Mouse (Mus musculus) CH12.LX (cell line): ENCODE results near the gene Slc2a5. TPM values are rescaled to one million over a fixed set of nuclear protein-coding genes. Genes with fewer than 3 reads are reported as not detected.

ENCODE experiments used
- DNase-seq: peaks from one replicate; pipeline ENCODE4 v3.0.0-alpha.2; 2013; ENCODE audit errors: extremely low read depth
- H3K27ac ChIP-seq: 2 replicates; pipeline ENCODE4 v1.5.1; 2012; ENCODE audit warnings: low read depth, mild to moderate bottlenecking, control low read depth, moderate library complexity; ENCODE audit not compliant: insufficient read depth
- H3K27me3 ChIP-seq: replicated peaks from 2 replicates; pipeline ENCODE3; 2012; ENCODE audit warnings: inconsistent platforms
- H3K36me3 ChIP-seq, 2 experiments: replicated peaks in 1 of 2; 2 replicates each; pipeline versions ENCODE3 to v1.6.1; 2012; ENCODE audit warnings: inconsistent platforms in 1 of 2, low read length in 1 of 2, mild to moderate bottlenecking in 1 of 2, mixed read lengths in 1 of 2, moderate library complexity in 1 of 2; ENCODE audit not compliant: control insufficient read depth in 1 of 2, insufficient read depth in 1 of 2
- H3K4me1 ChIP-seq, 2 experiments: 2 replicates each; pipeline ENCODE4 v1.6.1; 2012; ENCODE audit warnings: inconsistent platforms in 1 of 2, moderate library complexity in 1 of 2; ENCODE audit not compliant: insufficient read depth in 2 of 2, control insufficient read depth in 1 of 2
- H3K4me2 ChIP-seq: 2 replicates; pipeline ENCODE4 v1.6.1; 2012; ENCODE audit warnings: low read depth, mild to moderate bottlenecking, control low read depth; ENCODE audit not compliant: poor library complexity, insufficient read depth, severe bottlenecking
- H3K4me3 ChIP-seq, 3 experiments: fragments of 150-350 bp in 1 of 3; sonication (generic) in 1 of 3; replicated peaks in 1 of 3; 2 replicates each; pipeline versions ENCODE3 to v1.5.1; 2011 to 2012; ENCODE audit warnings: low read depth in 2 of 3, low read length in 2 of 3, mild to moderate bottlenecking in 2 of 3, moderate library complexity in 2 of 3, control low read depth in 1 of 3, improper control_type of control experiment in 1 of 3, inconsistent platforms in 1 of 3, mixed read lengths in 1 of 3; ENCODE audit not compliant: poor library complexity in 1 of 3
- H3K79me2 ChIP-seq: replicated peaks from 2 replicates; pipeline ENCODE4 v1.6.1; 2012; ENCODE audit warnings: mild to moderate bottlenecking, moderate library complexity; ENCODE audit not compliant: control insufficient read depth, poor library complexity, insufficient read depth, severe bottlenecking; ENCODE audit errors: extremely low read depth
- H3K9ac ChIP-seq: 2 replicates; pipeline ENCODE4 v1.6.1; 2012; ENCODE audit warnings: low read depth, mild to moderate bottlenecking, control low read depth, moderate library complexity; ENCODE audit not compliant: insufficient read depth
- H3K9me3 ChIP-seq: replicated peaks from 2 replicates; pipeline ENCODE3; 2012; ENCODE audit warnings: low read length, inconsistent platforms, mixed read lengths
- BHLHE40 ChIP-seq: IDR thresholded peaks from 2 replicates; pipeline ENCODE4 v1.6.1; 2011; ENCODE audit warnings: mild to moderate bottlenecking, low read depth, low read length, improper control_type of control experiment
- CHD2 ChIP-seq: IDR thresholded peaks from 2 replicates; pipeline ENCODE4 v1.6.1; 2011; ENCODE audit warnings: low read length, improper control_type of control experiment
- ELF1 ChIP-seq: IDR thresholded peaks from 2 replicates; pipeline ENCODE4 v1.6.1; 2014; ENCODE audit warnings: low read depth, mild to moderate bottlenecking, inconsistent platforms, low read length, improper control_type of control experiment
- ETS1 ChIP-seq: conservative IDR thresholded peaks from 2 replicates; pipeline ENCODE4 v1.6.1; 2012; ENCODE audit warnings: low read depth, mild to moderate bottlenecking, inconsistent platforms, low read length, improper control_type of control experiment, moderate library complexity
- IRF4 ChIP-seq: IDR thresholded peaks from 2 replicates; pipeline ENCODE4 v1.6.1; 2014; ENCODE audit warnings: low read depth, mild to moderate bottlenecking, inconsistent platforms, low read length, improper control_type of control experiment
- KAT2A ChIP-seq: IDR thresholded peaks from 2 replicates; pipeline ENCODE4 v1.6.1; 2012; ENCODE audit warnings: low read length, improper control_type of control experiment, inconsistent platforms; ENCODE audit not compliant: insufficient replicate concordance
- MAX ChIP-seq: IDR thresholded peaks from 2 replicates; pipeline ENCODE4 v1.6.1; 2011; ENCODE audit warnings: low read length, improper control_type of control experiment
- MXI1 ChIP-seq: IDR thresholded peaks from 2 replicates; pipeline ENCODE4 v1.6.1; 2011; ENCODE audit warnings: mild to moderate bottlenecking, low read depth, low read length, improper control_type of control experiment
- NELFE ChIP-seq: IDR thresholded peaks from 2 replicates; pipeline ENCODE4 v1.6.1; 2011; ENCODE audit warnings: low read depth, low read length, improper control_type of control experiment
- NRF1 ChIP-seq: IDR thresholded peaks from 2 replicates; pipeline ENCODE4 v1.6.1; 2014; ENCODE audit warnings: low read depth, mild to moderate bottlenecking, inconsistent platforms, low read length, improper control_type of control experiment, moderate library complexity
- POLR2AphosphoS2 ChIP-seq: IDR thresholded peaks from 2 replicates; pipeline ENCODE4 v1.6.1; 2011; ENCODE audit warnings: low read depth, low read length, improper control_type of control experiment
- RAD21 ChIP-seq: IDR thresholded peaks from 2 replicates; pipeline ENCODE4 v1.6.1; 2011; ENCODE audit warnings: low read depth, mild to moderate bottlenecking, low read length, improper control_type of control experiment, moderate library complexity
- RCOR1 ChIP-seq: conservative IDR thresholded peaks from 2 replicates; pipeline ENCODE4 v1.6.1; 2012; ENCODE audit warnings: low read depth, mild to moderate bottlenecking, inconsistent platforms, low read length, improper control_type of control experiment
- SIN3A ChIP-seq: IDR thresholded peaks from 2 replicates; pipeline ENCODE4 v1.6.1; 2012; ENCODE audit warnings: low read length, improper control_type of control experiment, inconsistent platforms
- TCF12 ChIP-seq: IDR thresholded peaks from 2 replicates; pipeline ENCODE4 v1.6.1; 2014; ENCODE audit warnings: low read depth, mild to moderate bottlenecking, inconsistent platforms, low read length, improper control_type of control experiment
- UBTF ChIP-seq: IDR thresholded peaks from 2 replicates; pipeline ENCODE4 v1.6.1; 2012; ENCODE audit warnings: low read depth, mild to moderate bottlenecking, inconsistent platforms, low read length, improper control_type of control experiment, moderate library complexity
- USF1 ChIP-seq: IDR thresholded peaks from 2 replicates; pipeline ENCODE4 v1.6.1; 2014; ENCODE audit warnings: low read depth, mild to moderate bottlenecking, inconsistent platforms, low read length, improper control_type of control experiment
- ZKSCAN1 ChIP-seq: IDR thresholded peaks from 2 replicates; pipeline ENCODE4 v1.6.1; 2012; ENCODE audit warnings: low read depth, inconsistent platforms, low read length, improper control_type of control experiment, borderline replicate concordance
- ZMIZ1 ChIP-seq: IDR thresholded peaks from 2 replicates; pipeline ENCODE4 v1.6.1; 2012; ENCODE audit warnings: low read depth, mild to moderate bottlenecking, inconsistent platforms, low read length, improper control_type of control experiment
- ZNF384 ChIP-seq: IDR thresholded peaks from 2 replicates; pipeline ENCODE4 v1.6.1; 2012; ENCODE audit warnings: low read depth, low read length, improper control_type of control experiment, inconsistent platforms
- dilution Hi-C: fragments of 300-500 bp; cut with MboI; formaldehyde crosslinking; loops from 2 replicates; pipeline ENCODE4 v1.14.3; 2020; ENCODE audit warnings: low sequenced_read_pairs; ENCODE audit not compliant: extremely low pct_unique_long_range_greater_than_20kb, extremely low pct_ligation_motif_present
- in situ Hi-C: fragments of 300-500 bp; cut with MboI; formaldehyde crosslinking; loops from 3 replicates; pipeline ENCODE4 v1.14.3; 2019; ENCODE audit warnings: low sequenced_read_pairs, low pct_ligation_motif_present, low pct_unique_long_range_greater_than_20kb, mixed read lengths
- polyA plus RNA-seq: library from polyadenylated mRNA; unstranded; fragments of >175 nt; gene quantifications from 2 replicates; pipeline ENCODE4 v1.2.1, GENCODE M21; 2012; ENCODE audit warnings: low read depth; ENCODE audit not compliant: insufficient read length
- total RNA-seq, 2 experiments: library from RNA; depleted of rRNA; stranded (reverse); fragments of 300-350 nt in 1 of 2; fragments of >200 nt in 1 of 2; gene quantifications; 2 replicates each; pipeline ENCODE4 v1.2.3; 2012 to 2014

Slc2a5 gene
- total and polyA plus RNA-seq, 3 experiments: 0.81 to 1.5 (median 1.4) TPM

- H3K4me2 ChIP-seq: no peak overlapping the region
- TF ChIP-seq ZNF384 (no peak), NRF1 (no peak), ELF1 (no peak), UBTF (no peak), SIN3A (no peak), USF1 (no peak), RAD21 (no peak), ZMIZ1 (no peak), ETS1 (no peak), ZKSCAN1 (no peak), IRF4 (no peak), POLR2AphosphoS2 (no peak), MXI1 (no peak)
- H3K27me3 ChIP-seq: no peaks in the 10 kb centered on the region
- H3K9ac ChIP-seq: no peak overlapping the region
- no peaks in the 10 kb centered on the region for H3K36me3 ChIP-seq
- dilution Hi-C loops: no loop called here
- no peak for DNase-seq
- H3K27ac ChIP-seq: no peak overlapping the region
- H3K79me2 ChIP-seq: no peaks in the 10 kb centered on the region
- H3K9me3 ChIP-seq: no peaks in the 10 kb centered on the region
- in situ Hi-C loops: no loop called here
- no peak overlapping the region for H3K4me3 ChIP-seq
- H3K4me1 ChIP-seq: peaks cover 11 to 49% of the 10 kb centered on the region in 2 experiments
Measured at GRCm38 (mm10) chr4:150126373-150126772, 7.3 kb downstream of the Slc2a5 start.

- no peak overlapping the region for H3K4me2 ChIP-seq
- H3K79me2 ChIP-seq: no peaks in the 10 kb centered on the region
- peaks cover 16 to 58% of the 10 kb centered on the region in 2 experiments for H3K4me1 ChIP-seq
- H3K9me3 ChIP-seq: no peaks in the 10 kb centered on the region
- H3K27ac ChIP-seq: no peak overlapping the region
- TF ChIP-seq CHD2: no peak
- dilution Hi-C loops (no loop called here), in situ Hi-C loops (no loop called here)
- H3K9ac ChIP-seq: no peak overlapping the region
- H3K27me3 ChIP-seq: no peaks in the 10 kb centered on the region
- H3K4me3 ChIP-seq: no peak overlapping the region
- no peak for DNase-seq
- no peaks in the 10 kb centered on the region for H3K36me3 ChIP-seq
Measured at GRCm38 (mm10) chr4:150127894-150128293, 8.8 kb downstream of the Slc2a5 start.

- dilution Hi-C loops: no loop called here
- H3K9ac ChIP-seq: no peak overlapping the region
- in situ Hi-C loops: no loop called here
Measured at GRCm38 (mm10) chr4:150128571-150128970, 9.5 kb downstream of the Slc2a5 start.

More at GRCm38 (mm10) chr4:150128571-150128970, 9.5 kb downstream of the Slc2a5 start:
- H3K9me3 ChIP-seq: no peaks in the 10 kb centered on the region
- no peak overlapping the region for H3K4me2 ChIP-seq
- TF ChIP-seq ZKSCAN1: no peak
- no peak for TF ChIP-seq TCF12
- TF ChIP-seq KAT2A: no peak
- TF ChIP-seq NRF1: no peak
- no peak for TF ChIP-seq ZMIZ1
- TF ChIP-seq BHLHE40: no peak
- no peak for TF ChIP-seq RCOR1
- no peak for TF ChIP-seq NELFE
- TF ChIP-seq MAX: no peak
- no peak for TF ChIP-seq ELF1
- TF ChIP-seq, all 38 proteins: peak for 0
- H3K4me1 ChIP-seq: peaks cover 16 to 58% of the 10 kb centered on the region in 2 experiments
- H3K27ac ChIP-seq: no peak overlapping the region
- no peak overlapping the region for H3K4me3 ChIP-seq
- no peaks in the 10 kb centered on the region for H3K36me3 ChIP-seq
- H3K27me3 ChIP-seq: no peaks in the 10 kb centered on the region
- no peaks in the 10 kb centered on the region for H3K79me2 ChIP-seq
- DNase-seq: no peak
